ENCODE assay signal across 8 mouse cellular contexts in the genomic region with DNA sequence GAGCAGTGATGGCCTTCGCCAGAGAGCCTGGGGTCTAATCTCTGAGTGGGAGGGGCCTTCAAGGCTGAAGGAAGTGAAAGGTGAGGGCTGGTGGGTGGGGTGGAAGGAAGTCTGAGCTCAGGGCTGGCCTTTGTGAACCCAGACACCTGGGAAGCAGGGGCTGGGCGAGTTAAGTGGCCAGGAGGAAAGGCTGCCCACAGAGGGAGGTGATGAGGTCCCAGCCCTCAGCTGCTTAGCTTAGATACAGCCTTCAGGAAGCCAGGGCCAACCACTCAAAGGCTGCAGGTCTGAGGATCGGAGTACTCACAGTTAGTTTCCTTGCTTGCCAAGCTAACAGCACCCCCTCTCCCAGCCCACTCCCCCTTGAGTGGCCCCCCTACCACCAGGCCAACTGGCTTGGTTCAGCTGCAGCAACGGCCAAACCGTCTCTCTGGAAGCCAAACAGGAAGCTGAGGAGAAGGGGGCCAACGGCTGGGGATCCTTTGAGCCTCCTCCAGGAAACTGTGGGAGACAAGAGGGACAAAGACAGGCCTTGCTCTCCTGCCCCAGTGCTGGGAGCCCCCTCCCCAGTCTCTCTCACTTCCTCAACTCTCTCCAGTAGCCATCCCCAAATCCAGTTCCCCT. TPM values are rescaled to one million over a fixed set of nuclear protein-coding genes. Genes with fewer than 3 reads are reported as not detected.
DNase-seq lines count a peak whose midpoint lies in the region; ATAC-seq lines count a peak whose summit lies in the region.

No protein-coding gene starts in this region.

- peak overlapping the region; percentile 47 for H3K27ac ChIP-seq in kidney, embryonic 16.5 days (ENCODE audit: low read length)
- H3K27ac ChIP-seq in forebrain, embryonic 14.5 days (ENCODE audit: low read depth, low read length) = no peak overlapping the region
- H3K27ac ChIP-seq in intestine, embryonic 16.5 days (ENCODE audit: low read length) = peak overlapping the region; percentile 73

- no peak overlapping the region for H3K4me2 ChIP-seq in kidney, embryonic 16.5 days (replicated peaks; ENCODE audit: low read depth, low read length)
- no peak overlapping the region for H3K4me2 ChIP-seq in forebrain, embryonic 14.5 days (ENCODE audit: low read length)
- H3K4me2 ChIP-seq in intestine, embryonic 16.5 days (ENCODE audit: low read depth, low read length) = no peak overlapping the region

- 27% methylated on average over 6 of the region's 6 CpGs for WGBS in kidney, embryonic 16.5 days
- WGBS in forebrain, embryonic 14.5 days = 55% methylated on average over 6 of the region's 6 CpGs
- 21% methylated on average over 6 of the region's 6 CpGs for WGBS in intestine, embryonic 16.5 days

- H3K4me1 ChIP-seq in kidney, embryonic 16.5 days (ENCODE audit: insufficient read depth, low read length) = peaks cover 49% of the 10 kb centered on the region
- no peaks in the 10 kb centered on the region for H3K4me1 ChIP-seq in forebrain, embryonic 14.5 days (ENCODE audit: control insufficient read depth, insufficient read depth, low read length)
- H3K4me1 ChIP-seq in intestine, embryonic 16.5 days (ENCODE audit: control insufficient read depth, insufficient read depth, low read length) = peaks cover 45% of the 10 kb centered on the region

- no peak overlapping the region for H3K4me3 ChIP-seq in kidney, embryonic 16.5 days (ENCODE audit: low read length)
- H3K4me3 ChIP-seq in forebrain, embryonic 14.5 days (ENCODE audit: low read depth, low read length) = no peak overlapping the region
- H3K4me3 ChIP-seq in intestine, embryonic 16.5 days (ENCODE audit: low read length) = no peak overlapping the region

- DNase-seq in kidney, adult 8-10 months = no peak
- no peak for DNase-seq in forebrain, embryonic 14.5 days (ENCODE audit: low spot score)
- no peak for DNase-seq in cerebellum, adult 9-10 months
- DNase-seq in left cerebral cortex, adult 11 months (ENCODE audit: low spot score) = no peak

- no peaks in the 10 kb centered on the region for H3K9me3 ChIP-seq in kidney, embryonic 16.5 days (ENCODE audit: low read length)
- H3K9me3 ChIP-seq in forebrain, embryonic 14.5 days (replicated peaks; ENCODE audit: control insufficient read depth, low read length) = no peaks in the 10 kb centered on the region
- no peaks in the 10 kb centered on the region for H3K9me3 ChIP-seq in intestine, embryonic 16.5 days (ENCODE audit: control insufficient read depth, low read length)

- no peaks in the 10 kb centered on the region for H3K36me3 ChIP-seq in kidney, embryonic 16.5 days (ENCODE audit: insufficient read depth, low read length)
- H3K36me3 ChIP-seq in forebrain, embryonic 14.5 days (ENCODE audit: control insufficient read depth, insufficient read depth, low read length) = no peaks in the 10 kb centered on the region
- H3K36me3 ChIP-seq in intestine, embryonic 16.5 days (ENCODE audit: control insufficient read depth, insufficient read depth, low read length) = no peaks in the 10 kb centered on the region

- no peak for ATAC-seq in kidney, embryonic 16.5 days (ENCODE audit: low FRiP score, low TSS enrichment)
- ATAC-seq in CD4-positive, CD25-positive, alpha-beta regulatory T cell, adult 4 months = peak; percentile 32
- peak; percentile 37; the same call in 1 of the 2 replicates for ATAC-seq in forebrain, embryonic 14.5 days
- ATAC-seq in intestine, embryonic 16.5 days = 0 out of 2 replicates have a peak, but pooled peaks have one; percentile 1
- peak; percentile 45; the same call in 1 of the 2 replicates for ATAC-seq in neutrophil, adult 5-6 weeks (ENCODE audit: extremely low read depth, insufficient number of reproducible peaks, low FRiP score, poor library complexity, severe bottlenecking)

- H3K27me3 ChIP-seq in kidney, embryonic 16.5 days (ENCODE audit: insufficient read depth, low read length) = no peaks in the 10 kb centered on the region
- no peaks in the 10 kb centered on the region for H3K27me3 ChIP-seq in forebrain, embryonic 14.5 days (replicated peaks; ENCODE audit: control insufficient read depth, insufficient read depth, low read length)
- no peaks in the 10 kb centered on the region for H3K27me3 ChIP-seq in intestine, embryonic 16.5 days (replicated peaks; ENCODE audit: control insufficient read depth, insufficient read depth, low read length)

- peak overlapping the region; percentile 32; the same call in 1 of the 2 replicates for H3K9ac ChIP-seq in kidney, embryonic 16.5 days (replicated peaks; ENCODE audit: low read length)
- H3K9ac ChIP-seq in forebrain, embryonic 14.5 days (ENCODE audit: low read length) = no peak overlapping the region
- peak overlapping the region; percentile 48 for H3K9ac ChIP-seq in intestine, embryonic 16.5 days (ENCODE audit: low read depth, low read length)

RNA-seq across cellular contexts. Expression of gene Zfp36l2, which starts 26.4 kb away (rescaled TPM):
- polyA plus RNA-seq in kidney, embryonic 16.5 days (2015; fragmentation: Nextera tagmentation; extraction: Ambion mirVana) = 9.5 and 11.4 TPM in 2 replicates
- 10 to 100 TPM; 26.9 to 79.1 TPM for polyA plus RNA-seq in CD4-positive, CD25-positive, alpha-beta regulatory T cell, adult 4 months (2017; shearing (Covaris generic))
- polyA plus RNA-seq in forebrain, embryonic 14.5 days (2014; fragmentation: Nextera tagmentation; extraction: Ambion mirVana) = 5.6 and 6.2 TPM in 2 replicates
- polyA plus RNA-seq in intestine, embryonic 16.5 days (2015; fragmentation: Nextera tagmentation; extraction: Ambion mirVana) = 14.4 and 16.2 TPM in 2 replicates
- 276 and 293 TPM in 2 replicates for total RNA-seq in neutrophil, adult 5-6 weeks (2017)
